Mouse (Mus musculus): ENCODE measurements at regions not wholly inside any gene's neighbourhood (a gene's known extent, or its start where the extent isn't known, plus 50 kb on each side); places are given as distances from the start of the nearest gene placed in this dataset.

- H3K79me2 ChIP-seq (ENCODE audit: control insufficient read depth, insufficient read depth, low read length, poor library complexity): no peaks in the 10 kb centered on the region
- H3K27me3 ChIP-seq (ENCODE audit: control insufficient read depth in 1 of 2, insufficient read depth in 2 of 2, low read length in 2 of 2): no peaks in the 10 kb centered on the region
- no peak for TF ChIP-seq USF1 (IDR thresholded peaks at IDR 0.05; ENCODE audit: low read depth, low read length)
- no peak for DNase-seq (ENCODE audit: low read depth, low spot score)
- no peaks in the 10 kb centered on the region for H3K9me3 ChIP-seq (replicated peaks; ENCODE audit: insufficient read depth, low read length)
- no peak overlapping the region for H3K9ac ChIP-seq (ENCODE audit: control insufficient read depth, low read depth, low read length, poor library complexity, severe bottlenecking)
- no peak overlapping the region for H3K4me3 ChIP-seq (ENCODE audit: control insufficient read depth in 1 of 2, insufficient read depth in 1 of 2, low read depth in 2 of 2, low read length in 2 of 2)
- no peak overlapping the region for H3K27ac ChIP-seq (ENCODE audit: control insufficient read depth, low read depth, low read length)
- H3K4me1 ChIP-seq (ENCODE audit: control insufficient read depth in 1 of 2, insufficient read depth in 2 of 2, low read length in 2 of 2): no peaks in the 10 kb centered on the region
- H3K36me3 ChIP-seq (ENCODE audit: control insufficient read depth in 1 of 2, insufficient read depth in 2 of 2, low read length in 2 of 2): no peaks in the 10 kb centered on the region
Measured at GRCm38 (mm10) chr12:16165126-16165525, 348.4 kb upstream of the Trib2 start.

GRCm38 (mm10) chr12:16161947-16162346 lies 345.2 kb upstream of the Trib2 start:
- Histone ChIP-seq H3K27me3 (ENCODE audit: control insufficient read depth in 1 of 2, insufficient read depth in 2 of 2, low read length in 2 of 2) (no peaks in the 10 kb centered on the region), H3K4me3 (ENCODE audit: control insufficient read depth in 1 of 2, insufficient read depth in 1 of 2, low read depth in 2 of 2, low read length in 2 of 2) (no peak overlapping the region), H3K79me2 (ENCODE audit: control insufficient read depth, insufficient read depth, low read length, poor library complexity) (no peaks in the 10 kb centered on the region), H3K9ac (ENCODE audit: control insufficient read depth, low read depth, low read length, poor library complexity, severe bottlenecking) (no peak overlapping the region), H3K27ac (ENCODE audit: control insufficient read depth, low read depth, low read length) (no peak overlapping the region), H3K4me1 (ENCODE audit: control insufficient read depth in 1 of 2, insufficient read depth in 2 of 2, low read length in 2 of 2) (peaks cover 0 to 4% of the 10 kb centered on the region in 2 experiments; a peak in 2 of 4 replicates), H3K36me3 (ENCODE audit: control insufficient read depth in 1 of 2, insufficient read depth in 2 of 2, low read length in 2 of 2) (no peaks in the 10 kb centered on the region), H3K9me3 (replicated peaks; ENCODE audit: insufficient read depth, low read length) (no peaks in the 10 kb centered on the region)
- no peak for TF ChIP-seq SIN3A (IDR thresholded peaks at IDR 0.05; ENCODE audit: low read length)
- DNase-seq (ENCODE audit: low read depth, low spot score): no peak

- TF ChIP-seq MXI1 (IDR thresholded peaks at IDR 0.05; ENCODE audit: low read depth, low read length) (no peak), ELF1 (IDR thresholded peaks at IDR 0.05; ENCODE audit: low read depth, low read length) (no peak), EP300 (IDR thresholded peaks at IDR 0.05; ENCODE audit: low read depth in 1 of 2, low read length in 2 of 2) (no peak), CHD1 (IDR thresholded peaks at IDR 0.05; ENCODE audit: low read depth, low read length) (no peak), ZNF384 (IDR thresholded peaks at IDR 0.05; ENCODE audit: low read depth, low read length) (no peak)
- no peaks in the 10 kb centered on the region for H3K36me3 ChIP-seq (ENCODE audit: control insufficient read depth in 1 of 2, insufficient read depth in 2 of 2, low read length in 2 of 2)
- no peak overlapping the region for H3K9ac ChIP-seq (ENCODE audit: control insufficient read depth, low read depth, low read length, poor library complexity, severe bottlenecking)
- DNase-seq (ENCODE audit: low read depth, low spot score): no peak
- no peak overlapping the region for H3K4me3 ChIP-seq (ENCODE audit: control insufficient read depth in 1 of 2, insufficient read depth in 1 of 2, low read depth in 2 of 2, low read length in 2 of 2)
- no peaks in the 10 kb centered on the region for H3K79me2 ChIP-seq (ENCODE audit: control insufficient read depth, insufficient read depth, low read length, poor library complexity)
- no peaks in the 10 kb centered on the region for H3K27me3 ChIP-seq (ENCODE audit: control insufficient read depth in 1 of 2, insufficient read depth in 2 of 2, low read length in 2 of 2)
- no peaks in the 10 kb centered on the region for H3K9me3 ChIP-seq (replicated peaks; ENCODE audit: insufficient read depth, low read length)
- peaks cover 0 to 4% of the 10 kb centered on the region in 2 experiments; a peak in 2 of 4 replicates for H3K4me1 ChIP-seq (ENCODE audit: control insufficient read depth in 1 of 2, insufficient read depth in 2 of 2, low read length in 2 of 2)
- no peak overlapping the region for H3K27ac ChIP-seq (ENCODE audit: control insufficient read depth, low read depth, low read length)
Measured at GRCm38 (mm10) chr12:16157896-16158295, 341.2 kb upstream of the Trib2 start.

- Histone ChIP-seq H3K79me2 (ENCODE audit: control insufficient read depth, insufficient read depth, low read length, poor library complexity) (no peaks in the 10 kb centered on the region), H3K9me3 (replicated peaks; ENCODE audit: insufficient read depth, low read length) (no peaks in the 10 kb centered on the region), H3K36me3 (ENCODE audit: control insufficient read depth in 1 of 2, insufficient read depth in 2 of 2, low read length in 2 of 2) (no peaks in the 10 kb centered on the region), H3K9ac (ENCODE audit: control insufficient read depth, low read depth, low read length, poor library complexity, severe bottlenecking) (no peak overlapping the region), H3K4me3 (ENCODE audit: control insufficient read depth in 1 of 2, insufficient read depth in 1 of 2, low read depth in 2 of 2, low read length in 2 of 2) (no peak overlapping the region), H3K27ac (ENCODE audit: control insufficient read depth, low read depth, low read length) (no peak overlapping the region), H3K4me1 (ENCODE audit: control insufficient read depth in 1 of 2, insufficient read depth in 2 of 2, low read length in 2 of 2) (peaks cover 0 to 4% of the 10 kb centered on the region in 2 experiments; a peak in 2 of 4 replicates), H3K27me3 (ENCODE audit: control insufficient read depth in 1 of 2, insufficient read depth in 2 of 2, low read length in 2 of 2) (no peaks in the 10 kb centered on the region)
- TF ChIP-seq E2F4 (IDR thresholded peaks at IDR 0.05; ENCODE audit: borderline replicate concordance, low read depth, low read length): no peak
- DNase-seq (ENCODE audit: low read depth, low spot score): no peak
Measured at GRCm38 (mm10) chr12:16155791-16156558, 339.3 kb upstream of the Trib2 start.

Data from MEL (cell line).